10 mouse cellular contexts compared by ENCODE assay signal in the genomic region with DNA sequence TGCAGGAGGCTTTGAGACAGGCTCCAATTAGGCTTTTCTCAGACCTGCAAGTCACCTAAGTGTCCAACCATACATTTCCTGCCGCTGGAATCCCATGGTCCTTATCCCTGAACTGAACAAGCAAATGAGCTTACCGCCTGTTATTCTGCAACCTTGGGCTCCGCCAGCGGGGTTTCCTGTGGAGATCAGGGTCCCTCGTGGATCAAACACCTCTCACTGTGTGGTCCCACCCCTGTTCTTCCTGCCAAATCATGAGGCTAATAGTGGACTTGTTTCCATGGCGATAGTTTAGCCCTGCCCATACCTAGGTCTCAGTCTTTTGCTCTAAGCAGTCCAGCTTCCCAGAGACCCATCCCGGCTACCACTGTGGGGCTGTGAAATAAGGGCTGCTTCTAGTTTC. TPM values are rescaled to one million over a fixed set of nuclear protein-coding genes. Genes with fewer than 3 reads are reported as not detected.
A peak's percentile ranks its signal among the peaks of the same experiment; 100 is the strongest.
DNase-seq lines count a peak whose midpoint lies in the region; ATAC-seq and TF ChIP-seq lines count a peak whose summit lies in the region.
"Had no signal": no experiment of that assay in that cellular context is flagged by ENCODE, and none has a peak within 500 bp of the region (broad histone marks: within the 10 kb centered on the region; RNA-seq: fewer than 3 reads in every experiment).

No protein-coding gene starts in this region.

- DNase-seq in hindbrain, postnatal 0 days (ENCODE audit: low spot score) = no peak
- DNase-seq in hindbrain, embryonic 10.5 days (ENCODE audit: low spot score) = no peak
- DNase-seq in ZHBTc4 (ENCODE audit: low read depth, low spot score) = peak; percentile 40
- DNase-seq in heart, adult 2 months = peak; percentile 63 to 83
- DNase-seq in limb, embryonic 11.5 days (ENCODE audit: low spot score) = no peak
- DNase-seq in thymus, adult 18-20 months = no peak
- no peak for DNase-seq in layer of hippocampus, adult 11-12 months (ENCODE audit: low spot score)
- no peak for DNase-seq in thymus, postnatal 25 days
- DNase-seq: cerebellum, adult 9-10 months had no signal

- H3K4me3 ChIP-seq in hindbrain, postnatal 0 days (ENCODE audit: low read length) = no peak overlapping the region
- H3K4me3 ChIP-seq in hindbrain, embryonic 10.5 days = no peak overlapping the region
- peak overlapping the region; percentile 17; the same call in 1 of the 2 replicates for H3K4me3 ChIP-seq in heart, adult 2 months
- H3K4me3 ChIP-seq in limb, embryonic 11.5 days (ENCODE audit: low read depth, low read length) = no peak overlapping the region

- no peak overlapping the region for H3K9ac ChIP-seq in hindbrain, postnatal 0 days (replicated peaks; ENCODE audit: low read length)
- H3K9ac ChIP-seq in heart, adult 2 months (ENCODE audit: low read depth, low read length) = no peak overlapping the region
- 0 out of 2 replicates have a peak overlapping the region, but pooled peaks have one; percentile 5 for H3K9ac ChIP-seq in limb, embryonic 11.5 days (ENCODE audit: low read length)

- H3K4me1 ChIP-seq in hindbrain, postnatal 0 days (ENCODE audit: insufficient read depth, low read length) = 0 out of 2 replicates have a peak, but pooled peaks cover 8% of the 10 kb centered on the region
- H3K4me1 ChIP-seq in hindbrain, embryonic 10.5 days (replicated peaks) = peaks cover 52% of the 10 kb centered on the region
- peaks cover 36% of the 10 kb centered on the region for H3K4me1 ChIP-seq in heart, adult 2 months (ENCODE audit: control insufficient read depth, insufficient read depth, low read length)
- H3K4me1 ChIP-seq in limb, embryonic 11.5 days (ENCODE audit: control insufficient read depth, insufficient read depth, low read length) = peaks cover 24% of the 10 kb centered on the region

- 39% methylated on average over 7 of the region's 7 CpGs for WGBS in hindbrain, postnatal 0 days
- 54% methylated on average over 7 of the region's 7 CpGs for WGBS in hindbrain, embryonic 10.5 days
- 45% methylated on average over 7 of the region's 7 CpGs for WGBS in heart, adult 2 months
- WGBS in limb, embryonic 11.5 days = 36% methylated on average over 7 of the region's 7 CpGs

- H3K4me2 ChIP-seq in hindbrain, postnatal 0 days (ENCODE audit: low read depth, low read length) = no peak overlapping the region
- 0 out of 2 replicates have a peak overlapping the region, but pooled peaks have one; percentile 2 for H3K4me2 ChIP-seq in limb, embryonic 11.5 days (ENCODE audit: low read depth, severe bottlenecking)

- peak; percentile 52; the same call in 1 of the 2 replicates for TF ChIP-seq POLR2A in heart, adult 2 months (IDR thresholded peaks at IDR 0.05; ENCODE audit: insufficient read depth, low read depth, low read length)

- no peak for TF ChIP-seq CTCF in hindbrain, postnatal 0 days (IDR thresholded peaks at IDR 0.05; ENCODE audit: low read depth)
- 0 out of 2 replicates have a peak, but pooled peaks have one; percentile 10 for TF ChIP-seq CTCF in heart, adult 2 months (IDR thresholded peaks at IDR 0.05)

- intact Hi-C loops in heart, adult 2 months (cut with DNase I) = no loop called here

- peaks cover 2% of the 10 kb centered on the region; the same call in 1 of the 2 replicates for H3K79me2 ChIP-seq in heart, adult 2 months (replicated peaks; ENCODE audit: control insufficient read depth, insufficient read depth, low read length)

- H3K36me3 ChIP-seq in hindbrain, postnatal 0 days (ENCODE audit: insufficient read depth, low read length) = no peaks in the 10 kb centered on the region
- H3K36me3 ChIP-seq in hindbrain, embryonic 10.5 days = peaks cover 3% of the 10 kb centered on the region
- H3K36me3 ChIP-seq in heart, adult 2 months (ENCODE audit: control insufficient read depth, insufficient read depth, low read length) = no peaks in the 10 kb centered on the region; the same call in 1 of the 2 replicates
- H3K36me3 ChIP-seq in limb, embryonic 11.5 days (ENCODE audit: control insufficient read depth, insufficient read depth, low read length) = no peaks in the 10 kb centered on the region

- peak; percentile 90; the same call in 1 of the 2 replicates for TF ChIP-seq EP300 in heart, adult 2 months (IDR thresholded peaks at IDR 0.05; ENCODE audit: insufficient read depth, low read depth, low read length)

- H3K27me3 ChIP-seq in hindbrain, postnatal 0 days (ENCODE audit: insufficient read depth, low read length) = no peaks in the 10 kb centered on the region
- no peaks in the 10 kb centered on the region for H3K27me3 ChIP-seq in hindbrain, embryonic 10.5 days (ENCODE audit: insufficient read depth, poor library complexity, severe bottlenecking)
- H3K27me3 ChIP-seq in heart, adult 2 months (ENCODE audit: control insufficient read depth, insufficient read depth, low read length) = no peaks in the 10 kb centered on the region
- H3K27me3 ChIP-seq in limb, embryonic 11.5 days (ENCODE audit: control insufficient read depth, insufficient read depth, low read length) = no peaks in the 10 kb centered on the region

- peak; percentile 47; the same call in 1 of the 2 replicates for ATAC-seq in hindbrain, postnatal 0 days
- ATAC-seq in limb, embryonic 11.5 days (ENCODE audit: insufficient number of reproducible peaks, low FRiP score, low TSS enrichment, low read depth) = peak; percentile 39; the same call in 1 of the 2 replicates

- no peak overlapping the region; the same call in 1 of the 2 replicates for H3K27ac ChIP-seq in hindbrain, postnatal 0 days
- no peak overlapping the region for H3K27ac ChIP-seq in hindbrain, embryonic 10.5 days
- peak overlapping the region; percentile 85 for H3K27ac ChIP-seq in heart, adult 2 months
- H3K27ac ChIP-seq in limb, embryonic 11.5 days (replicated peaks; ENCODE audit: low read depth, low read length) = 0 out of 2 replicates have a peak overlapping the region, but pooled peaks have one; percentile 21
- H3K27ac ChIP-seq: macrophage had no signal

- no peaks in the 10 kb centered on the region for H3K9me3 ChIP-seq in hindbrain, postnatal 0 days (ENCODE audit: low read length)
- H3K9me3 ChIP-seq in hindbrain, embryonic 10.5 days = no peaks in the 10 kb centered on the region
- H3K9me3 ChIP-seq in limb, embryonic 11.5 days (ENCODE audit: control insufficient read depth, low read length) = no peaks in the 10 kb centered on the region

RNA-seq across cellular contexts. Expression of gene Ctnnbip1, which starts 8.3 kb away (rescaled TPM):
- total RNA-seq in hindbrain, postnatal 0 days (2014; rRNA removed) = 94.1 and 112 TPM in 2 replicates
- 105 and 109 TPM in 2 replicates for polyA plus RNA-seq in hindbrain, postnatal 0 days (2015; fragmentation: Nextera tagmentation; extraction: Ambion mirVana)
- 62.7 and 68.2 TPM in 2 replicates for polyA plus RNA-seq in hindbrain, embryonic 10.5 days (2016; fragmentation: Nextera tagmentation; extraction: Ambion mirVana)
- 10 to 100 TPM; 25.0 to 27.3 TPM for total RNA-seq in heart, adult 2 months (2021)
- 25.5 and 26.0 TPM in 2 replicates for polyA plus RNA-seq in heart, adult 2 months (2012; rRNA removed)
- 74.7 and 84.6 TPM in 2 replicates for polyA plus RNA-seq in limb, embryonic 11.5 days (2014; fragmentation: Nextera tagmentation; extraction: Ambion mirVana)

RNA-seq across cellular contexts. Expression of gene Lzic, which starts 41.3 kb away (rescaled TPM):
- 32.2 and 33.5 TPM in 2 replicates for total RNA-seq in hindbrain, postnatal 0 days (2014; rRNA removed)
- 33.5 and 34.8 TPM in 2 replicates for polyA plus RNA-seq in hindbrain, postnatal 0 days (2015; fragmentation: Nextera tagmentation; extraction: Ambion mirVana)
- polyA plus RNA-seq in hindbrain, embryonic 10.5 days (2016; fragmentation: Nextera tagmentation; extraction: Ambion mirVana) = 49.0 and 50.9 TPM in 2 replicates
- total RNA-seq in heart, adult 2 months (2021) = 10 to 100 TPM; 62.1 to 66.9 TPM
- 20.2 and 23.8 TPM in 2 replicates for polyA plus RNA-seq in heart, adult 2 months (2012; rRNA removed)
- polyA plus RNA-seq in limb, embryonic 11.5 days (2014; fragmentation: Nextera tagmentation; extraction: Ambion mirVana) = 61.5 and 64.6 TPM in 2 replicates

RNA-seq across cellular contexts. Expression of gene Nmnat1, which starts 41.3 kb away (rescaled TPM):
- 8.4 and 9.9 TPM in 2 replicates for total RNA-seq in hindbrain, postnatal 0 days (2014; rRNA removed)
- 7.1 and 7.8 TPM in 2 replicates for polyA plus RNA-seq in hindbrain, postnatal 0 days (2015; fragmentation: Nextera tagmentation; extraction: Ambion mirVana)
- 17.0 TPM in 2 replicates for polyA plus RNA-seq in hindbrain, embryonic 10.5 days (2016; fragmentation: Nextera tagmentation; extraction: Ambion mirVana)
- 10 to 100 TPM; 29.4 to 36.1 TPM for total RNA-seq in heart, adult 2 months (2021)
- 20.6 and 26.2 TPM in 2 replicates for polyA plus RNA-seq in heart, adult 2 months (2012; rRNA removed)
- 15.8 and 16.5 TPM in 2 replicates for polyA plus RNA-seq in limb, embryonic 11.5 days (2014; fragmentation: Nextera tagmentation; extraction: Ambion mirVana)

RNA-seq across cellular contexts. Expression of gene Tmem274, which starts 49.2 kb away (rescaled TPM):
- total RNA-seq in hindbrain, postnatal 0 days (2014; rRNA removed) = not detected in 2 replicates
- not detected in 2 replicates for polyA plus RNA-seq in hindbrain, postnatal 0 days (2015; fragmentation: Nextera tagmentation; extraction: Ambion mirVana)
- polyA plus RNA-seq in hindbrain, embryonic 10.5 days (2016; fragmentation: Nextera tagmentation; extraction: Ambion mirVana) = 0.44 TPM in 1 of 2 replicates, not detected in the other
- not detected for total RNA-seq in heart, adult 2 months (2021)
- not detected in 2 replicates for polyA plus RNA-seq in heart, adult 2 months (2012; rRNA removed)
- 0.55 TPM in 1 of 2 replicates, not detected in the other for polyA plus RNA-seq in limb, embryonic 11.5 days (2014; fragmentation: Nextera tagmentation; extraction: Ambion mirVana)
- polyA plus RNA-seq: macrophage had no signal

RNA-seq across cellular contexts. Expression of gene Clstn1, which starts 59.9 kb away (rescaled TPM):
- total RNA-seq in hindbrain, postnatal 0 days (2014; rRNA removed) = 590 and 603 TPM in 2 replicates
- polyA plus RNA-seq in hindbrain, postnatal 0 days (2015; fragmentation: Nextera tagmentation; extraction: Ambion mirVana) = 193 and 206 TPM in 2 replicates
- polyA plus RNA-seq in hindbrain, embryonic 10.5 days (2016; fragmentation: Nextera tagmentation; extraction: Ambion mirVana) = 36.0 and 57.4 TPM in 2 replicates
- total RNA-seq in heart, adult 2 months (2021) = 10 to 100 TPM; 86.7 to 88.3 TPM
- 25.6 and 26.3 TPM in 2 replicates for polyA plus RNA-seq in heart, adult 2 months (2012; rRNA removed)
- polyA plus RNA-seq in limb, embryonic 11.5 days (2014; fragmentation: Nextera tagmentation; extraction: Ambion mirVana) = 24.7 and 30.6 TPM in 2 replicates

Comparison
In these comparisons a context has a peak if more than half of its experiments do, and no peak if none do; other contexts are left out.
1. DNase-seq: peak in ZHBTc4 (single experiment) and heart, adult 2 months (2 of 2); none in hindbrain, postnatal 0 days (single experiment), hindbrain, embryonic 10.5 days (single experiment), limb, embryonic 11.5 days (single experiment), thymus, adult 18-20 months (0 of 2), layer of hippocampus, adult 11-12 months (single experiment) and thymus, postnatal 25 days (single experiment).
2. H3K27ac ChIP-seq: peak in heart, adult 2 months (single experiment) and limb, embryonic 11.5 days (single experiment); none in hindbrain, postnatal 0 days (single experiment) and hindbrain, embryonic 10.5 days (single experiment).